Mouse (Mus musculus): ENCODE data around the gene 2310022A10Rik. TPM values are rescaled to one million over a fixed set of nuclear protein-coding genes. Genes with fewer than 3 reads are reported as not detected.
"Not testable (repeated sequence)": the region's sequence is repeated elsewhere in the genome, so short reads cannot be mapped to it uniquely, and the experiment has no call there.

2310022A10Rik gene
- total RNA-seq, 2 experiments from 2014 or later, result 100 to 115 TPM

- DNase-seq (ENCODE audit: low spot score in 2 of 2), result no peak
Observed at GRCm38 (mm10) chr7:27610370-27610769, 57.3 kb downstream of the 2310022A10Rik start.

GRCm38 (mm10) chr7:27610871-27611270, 57.8 kb downstream of the 2310022A10Rik start:
- DNase-seq (ENCODE audit: low spot score in 2 of 2), result no peak

- no peak for DNase-seq (ENCODE audit: low spot score in 2 of 2)
Observed at GRCm38 (mm10) chr7:27612940-27613339, 59.9 kb downstream of the 2310022A10Rik start.

- no peak for DNase-seq (ENCODE audit: low spot score in 2 of 2)
Observed at GRCm38 (mm10) chr7:27613751-27614499, 60.9 kb downstream of the 2310022A10Rik start.

- DNase-seq (ENCODE audit: low spot score in 2 of 2), result no peak
Observed at GRCm38 (mm10) chr7:27621028-27621427, 68.0 kb downstream of the 2310022A10Rik start.

- no peak for DNase-seq (ENCODE audit: low spot score in 2 of 2)
Observed at GRCm38 (mm10) chr7:27622234-27622633, 69.2 kb downstream of the 2310022A10Rik start.

- no peak for DNase-seq (ENCODE audit: low spot score in 2 of 2)
Observed at GRCm38 (mm10) chr7:27624967-27625366, 71.9 kb downstream of the 2310022A10Rik start.

- no peak for DNase-seq (ENCODE audit: low spot score in 2 of 2)
Observed at GRCm38 (mm10) chr7:27627707-27628106, 74.7 kb downstream of the 2310022A10Rik start.

- no peak for DNase-seq (ENCODE audit: low spot score in 2 of 2)
Observed at GRCm38 (mm10) chr7:27628190-27628589, 75.2 kb downstream of the 2310022A10Rik start.

- DNase-seq (ENCODE audit: low spot score in 2 of 2), result not testable (repeated sequence)
Observed at GRCm38 (mm10) chr7:27628816-27629215, 75.8 kb downstream of the 2310022A10Rik start.

GRCm38 (mm10) chr7:27631439-27631838, 78.4 kb downstream of the 2310022A10Rik start:
- DNase-seq (ENCODE audit: low spot score in 2 of 2), result no peak

Other genes with a start within 250 kb of the 2310022A10Rik start
- 100 to 1,000 TPM; 152 to 169 TPM for gene Ltbp4, start 215.5 kb upstream of the 2310022A10Rik start, total RNA-seq (2021)
- gene Shkbp1, start 197.2 kb upstream of the 2310022A10Rik start, total RNA-seq (2021), result 10 to 100 TPM; 11.0 to 11.5 TPM
- gene Gm20479, start 195.8 kb upstream of the 2310022A10Rik start, total RNA-seq (2021), result not detected
- gene Sptbn4, start 105.5 kb upstream of the 2310022A10Rik start, total RNA-seq (2021), result under 1 TPM; 0.21 to 0.34 TPM
- 10 to 100 TPM; 29.0 to 36.5 TPM for gene Blvrb, start 105.3 kb upstream of the 2310022A10Rik start, total RNA-seq (2021)
- 10 to 100 TPM; 13.0 to 13.6 TPM for gene Sertad3, start 79.5 kb upstream of the 2310022A10Rik start, total RNA-seq (2021)
- gene Sertad1, start 66.3 kb upstream of the 2310022A10Rik start, total RNA-seq (2021), result 10 to 100 TPM; 15.6 to 16.2 TPM
- 10 to 100 TPM; 36.6 to 38.2 TPM for gene Prx, start 53.9 kb upstream of the 2310022A10Rik start, total RNA-seq (2021)
- gene Hipk4, start 30.0 kb upstream of the 2310022A10Rik start, total RNA-seq (2021), result 1 to 10 TPM in 1 of 2 experiments, under 1 TPM in 1; 0.73 to 1.1 TPM
- 10 to 100 TPM; 45.0 to 47.7 TPM for gene Pld3, start within 50 bp of the 2310022A10Rik start, total RNA-seq (2021)
- gene Akt2, start 38.3 kb downstream of the 2310022A10Rik start, total RNA-seq (2021), result 100 to 1,000 TPM; 183 to 188 TPM
- not detected for gene Ttc9b, start 100.7 kb downstream of the 2310022A10Rik start, total RNA-seq (2021)
- gene Map3k10, start 121.4 kb downstream of the 2310022A10Rik start, total RNA-seq (2021), result 10 to 100 TPM; 19.2 to 20.0 TPM
- 1 to 10 TPM; 1.4 to 2.1 TPM for gene Zfp607b, start 136.1 kb downstream of the 2310022A10Rik start, total RNA-seq (2021)
- gene Zfp60, start 178.2 kb downstream of the 2310022A10Rik start, total RNA-seq (2021), result 10 to 100 TPM; 10.9 to 12.8 TPM